Mouse (Mus musculus): ENCODE results near the gene Spata46.

Gene Spata46

GRCm38 (mm10) chr1:170308503-170308902 is at the start of gene Spata46:
TSS of gene Spata46 (plus strand) at chr1:170308803.
- no peak for DNase-seq (ENCODE audit: low spot score in 2 of 2)

GRCm38 (mm10) chr1:170270281-170270680 is 38.3 kb upstream of the Spata46 start:
- DNase-seq (ENCODE audit: low spot score in 2 of 2) = no peak

GRCm38 (mm10) chr1:170270696-170271095 is 37.9 kb upstream of the Spata46 start:
- DNase-seq (ENCODE audit: low spot score in 2 of 2) = no peak

GRCm38 (mm10) chr1:170273252-170273651 is 35.4 kb upstream of the Spata46 start:
- no peak for DNase-seq (ENCODE audit: low spot score in 2 of 2)

- no peak for DNase-seq (ENCODE audit: low spot score in 2 of 2)
These were observed 31.6 kb upstream of the Spata46 start, which contains the start of gene Sh2d1b1 for GRCm38 (mm10) chr1:170277016-170277415. TSS of gene Sh2d1b1 (plus strand) at chr1:170277320.

GRCm38 (mm10) chr1:170282415-170283129 is 26.0 kb upstream of the Spata46 start:
- no peak for DNase-seq (ENCODE audit: low spot score in 2 of 2)

GRCm38 (mm10) chr1:170292239-170292951 is 16.2 kb upstream of the Spata46 start:
- peak; percentile 31 to 82 for DNase-seq (ENCODE audit: low spot score in 2 of 2)

GRCm38 (mm10) chr1:170293257-170293656 is 15.3 kb upstream of the Spata46 start:
- no peak for DNase-seq (ENCODE audit: low spot score in 2 of 2)

- peak in 1 of 2 experiments; percentile 35 for DNase-seq (ENCODE audit: low spot score in 2 of 2)
These were observed 13.6 kb upstream of the Spata46 start for GRCm38 (mm10) chr1:170294786-170295570.

- DNase-seq (ENCODE audit: low spot score in 2 of 2) = no peak
These were observed 9.1 kb upstream of the Spata46 start for GRCm38 (mm10) chr1:170299496-170299895.

- DNase-seq (ENCODE audit: low spot score in 2 of 2) = no peak
These were observed 6.9 kb upstream of the Spata46 start for GRCm38 (mm10) chr1:170301686-170302085.

- DNase-seq (ENCODE audit: low spot score in 2 of 2) = no peak
These were observed 6.1 kb upstream of the Spata46 start for GRCm38 (mm10) chr1:170302456-170302855.

GRCm38 (mm10) chr1:170303103-170303502 is 5.5 kb upstream of the Spata46 start:
- DNase-seq (ENCODE audit: low spot score in 2 of 2) = no peak

- no peak for DNase-seq (ENCODE audit: low spot score in 2 of 2)
These were observed 3.6 kb upstream of the Spata46 start for GRCm38 (mm10) chr1:170305002-170305401.

GRCm38 (mm10) chr1:170306232-170306631 is 2.4 kb upstream of the Spata46 start, which contains the start of gene Gm7694:
TSS of gene Gm7694 (minus strand) at chr1:170306332.
- DNase-seq (ENCODE audit: low spot score in 2 of 2) = no peak

GRCm38 (mm10) chr1:170311431-170311830 is 2.8 kb downstream of the Spata46 start:
- no peak for DNase-seq (ENCODE audit: low spot score in 2 of 2)

- no peak for DNase-seq (ENCODE audit: low spot score in 2 of 2)
These were observed 13.4 kb downstream of the Spata46 start for GRCm38 (mm10) chr1:170322046-170322445.

GRCm38 (mm10) chr1:170323001-170323400 is 14.4 kb downstream of the Spata46 start:
- DNase-seq (ENCODE audit: low spot score in 2 of 2) = no peak

- DNase-seq (ENCODE audit: low spot score in 2 of 2) = no peak
These were observed 15.7 kb downstream of the Spata46 start for GRCm38 (mm10) chr1:170324312-170324711.

GRCm38 (mm10) chr1:170325277-170325676 is 16.7 kb downstream of the Spata46 start:
- DNase-seq (ENCODE audit: low spot score in 2 of 2) = no peak

- DNase-seq (ENCODE audit: low spot score in 2 of 2) = no peak
These were observed 23.3 kb downstream of the Spata46 start for GRCm38 (mm10) chr1:170331926-170332325.

- DNase-seq (ENCODE audit: low spot score in 2 of 2) = no peak
These were observed 24.2 kb downstream of the Spata46 start for GRCm38 (mm10) chr1:170332775-170333174.

All from left cerebral cortex, adult 9 months (tissue).